Mouse (Mus musculus): ENCODE data around the gene Ppp1r15a.
"Not testable (repeated sequence)": the region's sequence is repeated elsewhere in the genome, so short reads cannot be mapped to it uniquely, and the experiment has no call there.

Ppp1r15a gene

GRCm38 (mm10) chr7:45484985-45485384 is 41.1 kb downstream of the Ppp1r15a start:
- not testable (repeated sequence) for DNase-seq (ENCODE audit: low spot score in 2 of 2)

DNA sequence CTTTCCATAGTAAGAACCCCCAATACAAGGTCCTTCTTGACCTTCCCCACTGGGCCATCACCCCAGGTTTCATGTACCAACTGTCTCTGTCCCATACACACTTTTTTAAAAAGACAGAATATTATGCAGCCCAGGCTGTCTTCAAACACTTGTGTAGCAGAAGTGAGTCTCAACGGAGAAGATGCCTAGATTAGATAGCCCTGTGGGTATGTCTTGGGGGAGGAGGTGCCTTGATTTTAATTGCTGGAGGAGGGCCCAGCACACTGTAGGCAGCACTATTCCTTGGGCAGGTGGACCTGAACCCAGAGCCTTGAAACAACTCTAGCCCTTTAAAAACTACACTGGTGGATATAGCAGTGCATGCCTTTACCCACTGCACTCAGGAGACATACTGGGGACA is 43.9 kb downstream of the Ppp1r15a start:
- DNase-seq (ENCODE audit: low spot score in 2 of 2): no peak

DNA sequence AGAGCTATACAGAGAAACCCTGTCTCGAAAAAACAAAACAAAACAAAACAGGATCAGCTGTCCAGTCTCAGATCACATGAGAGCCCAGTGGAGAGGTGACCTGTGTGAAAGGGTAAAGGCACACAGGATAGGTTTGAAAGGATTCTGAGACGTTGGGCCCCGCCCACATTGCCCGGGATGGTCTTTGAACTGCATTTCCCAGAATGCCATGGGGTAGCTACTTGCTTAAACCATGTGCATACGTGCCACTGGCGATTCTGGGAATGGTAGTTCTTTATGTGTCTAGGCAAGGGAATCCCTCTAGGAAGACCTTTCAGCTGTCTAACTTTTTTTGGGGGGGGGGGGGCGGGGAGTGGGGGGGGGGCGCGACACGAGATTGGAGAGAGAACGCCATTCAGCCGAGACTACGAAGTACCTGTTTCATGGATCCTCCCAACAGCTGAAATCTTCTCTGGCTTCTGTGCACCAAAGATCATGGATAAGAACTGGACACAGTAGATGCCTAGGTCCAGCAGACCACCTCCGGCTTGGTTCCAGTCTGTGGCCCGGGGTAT is 44.6 kb downstream of the Ppp1r15a start, which contains the start of gene Tulp2:
Tulp2 (plus strand) TSS at position 504 of the 554 bp plus-strand sequence.
- DNase-seq (ENCODE audit: low spot score in 2 of 2): peak; percentile 38 to 41

DNA sequence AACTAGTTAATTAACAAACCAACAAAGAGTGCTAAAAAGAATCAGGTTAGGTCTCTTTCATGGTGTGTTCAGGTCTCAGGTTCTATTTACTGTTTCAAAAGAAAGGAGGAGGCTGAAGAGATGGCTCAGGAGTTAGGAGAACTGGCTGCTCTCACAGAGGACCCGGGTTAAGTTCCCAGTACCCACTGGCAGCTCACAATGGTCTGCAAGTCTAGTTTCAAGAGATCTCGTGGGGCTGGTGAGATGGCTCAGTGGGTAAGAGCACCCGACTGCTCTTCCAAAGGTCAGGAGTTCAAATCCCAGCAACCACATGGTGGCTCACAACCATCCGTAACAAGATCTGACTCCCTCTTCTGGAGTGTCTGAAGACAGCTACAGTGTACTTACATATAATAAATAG is 45.8 kb downstream of the Ppp1r15a start:
- DNase-seq (ENCODE audit: low spot score in 2 of 2): not testable (repeated sequence)

GRCm38 (mm10) chr7:45478774-45479173 is 47.3 kb downstream of the Ppp1r15a start:
- no peak for DNase-seq (ENCODE audit: low spot score in 2 of 2)

- peak; percentile 41 to 56 for DNase-seq (ENCODE audit: low spot score in 2 of 2)
Measured at GRCm38 (mm10) chr7:45477003-45477402, 49.1 kb downstream of the Ppp1r15a start.

DNA sequence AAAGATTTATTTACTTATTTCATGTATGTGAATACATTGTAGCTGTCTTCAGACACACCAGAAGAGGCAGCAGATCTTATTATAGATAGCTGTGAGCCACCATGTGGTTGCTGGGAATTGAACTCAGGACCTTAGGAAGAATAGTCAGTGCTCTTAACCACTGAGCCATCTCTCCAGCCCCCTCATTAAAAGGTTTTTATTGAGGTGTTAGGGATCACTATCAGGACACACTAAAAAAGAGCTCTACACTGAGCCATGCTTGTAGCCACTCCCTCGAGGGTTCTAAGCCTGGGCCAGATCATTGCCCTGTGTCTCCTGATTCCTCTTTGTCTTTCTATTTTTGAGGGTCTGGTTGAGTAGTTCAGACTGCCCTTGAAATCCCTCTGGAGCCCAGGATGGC is 49.6 kb downstream of the Ppp1r15a start:
- no peak for DNase-seq (ENCODE audit: low spot score in 2 of 2)

DNA sequence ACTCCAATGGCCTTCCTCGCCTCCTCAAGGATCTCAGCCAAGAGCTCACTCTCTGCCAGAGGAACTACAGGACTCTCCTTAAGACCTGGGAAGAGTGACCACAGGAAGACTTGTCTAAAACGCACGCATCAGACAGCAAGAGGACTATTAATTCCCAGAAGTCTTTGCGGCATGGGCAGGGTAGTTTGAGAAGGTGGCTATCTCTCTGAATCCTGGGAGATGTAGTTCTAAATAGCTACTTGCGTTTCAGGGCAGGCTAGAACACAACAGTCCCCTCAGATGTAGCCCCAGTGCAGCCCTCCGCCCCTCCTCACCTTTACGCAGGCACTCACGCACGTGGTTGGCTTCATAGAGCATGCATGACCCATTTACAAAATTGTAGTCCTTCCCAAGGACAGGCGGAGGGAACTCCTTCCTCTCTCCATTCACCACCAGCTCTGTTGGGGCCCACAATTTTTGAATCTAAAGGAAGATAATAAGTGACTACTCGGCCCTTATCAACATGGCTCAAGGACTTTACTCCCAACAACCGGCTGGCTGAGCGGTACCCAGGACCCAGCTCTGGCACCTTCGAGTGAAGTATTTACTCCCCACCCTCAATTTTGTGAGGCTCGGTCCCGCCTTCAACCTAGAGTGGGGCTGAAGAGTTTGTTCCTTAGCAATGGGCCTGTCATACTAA is 50.6 kb downstream of the Ppp1r15a start:
- no peak for DNase-seq (ENCODE audit: low spot score in 2 of 2)

Measured in natural killer cell, adult 2 months (primary cell).